Mouse (Mus musculus) olfactory bulb, adult 2 months (tissue): Measurements from ENCODE around the gene Tent4b.

Experiments used
- CTCF ChIP-seq: fragments of 200-500 bp; IDR thresholded peaks from 2 replicates; pipeline ENCODE4 v1.5.1; 2012; ENCODE audit warnings: low read depth, mild to moderate bottlenecking, low read length, moderate library complexity; ENCODE audit not compliant: insufficient read depth
- POLR2A ChIP-seq: fragments of 200-500 bp; IDR thresholded peaks from 2 replicates; pipeline ENCODE4 v1.6.1; 2012; ENCODE audit warnings: mild to moderate bottlenecking, low read depth, low read length, moderate library complexity; ENCODE audit not compliant: insufficient read depth

DNA sequence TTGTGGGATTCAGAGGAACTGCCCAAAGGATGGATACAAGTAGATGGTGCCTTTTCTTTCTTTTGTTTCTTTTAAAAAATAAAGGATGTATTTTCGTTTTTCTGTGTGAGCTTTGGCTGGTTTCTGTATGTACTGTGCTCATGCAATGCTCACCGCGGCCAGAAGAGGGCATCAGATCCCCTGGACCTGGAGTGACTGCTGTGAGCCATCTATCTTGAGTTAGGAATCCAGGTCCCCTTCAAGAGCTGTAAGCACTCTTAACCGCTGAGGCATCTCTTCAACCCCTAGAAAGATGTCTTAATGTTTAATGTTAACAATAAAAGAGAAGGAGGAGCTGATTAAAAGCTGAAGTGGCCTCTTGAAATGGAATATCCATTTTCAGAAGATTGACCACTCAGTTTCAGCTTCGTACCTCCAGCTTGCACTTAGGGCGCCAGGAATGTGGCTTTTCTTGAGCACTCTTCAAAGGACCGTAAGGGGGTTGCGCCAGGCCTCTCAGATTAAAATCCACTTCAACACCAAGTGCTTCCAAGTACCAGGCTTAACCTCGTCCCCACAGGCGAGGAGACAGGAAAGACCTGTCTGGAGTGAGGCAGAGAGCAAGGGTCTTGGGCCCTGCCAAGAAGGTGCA, 67.3 kb downstream of the Tent4b start:
- TF ChIP-seq CTCF (peak; percentile 51), POLR2A (no peak)
